Mouse (Mus musculus): ENCODE results near the gene Cyp2s1.

- TF ChIP-seq CTCF (IDR thresholded peaks at IDR 0.05) (no peak), EP300 (IDR thresholded peaks at IDR 0.05; ENCODE audit: insufficient read depth, low read depth, low read length) (no peak)
Observed at GRCm38 (mm10) chr7:25766108-25766507, 50.6 kb downstream of the Cyp2s1 start.

Data from heart, adult 2 months (tissue).